Mouse (Mus musculus) activated CD4-positive, CD25-positive, alpha-beta regulatory T cell, adult 9 weeks (primary cell): ENCODE measurements around the gene Boc. TPM values are rescaled to one million over a fixed set of nuclear protein-coding genes. Genes with fewer than 3 reads are reported as not detected.

Experiments used
- polyA plus RNA-seq: library from polyadenylated mRNA; unstranded; fragments of 100-300 nt; shearing (Covaris generic); gene quantifications from one replicate; pipeline ENCODE4 v1.2.1, GENCODE M21; 2017

Boc gene
- 1.3 TPM for polyA plus RNA-seq

DNA sequence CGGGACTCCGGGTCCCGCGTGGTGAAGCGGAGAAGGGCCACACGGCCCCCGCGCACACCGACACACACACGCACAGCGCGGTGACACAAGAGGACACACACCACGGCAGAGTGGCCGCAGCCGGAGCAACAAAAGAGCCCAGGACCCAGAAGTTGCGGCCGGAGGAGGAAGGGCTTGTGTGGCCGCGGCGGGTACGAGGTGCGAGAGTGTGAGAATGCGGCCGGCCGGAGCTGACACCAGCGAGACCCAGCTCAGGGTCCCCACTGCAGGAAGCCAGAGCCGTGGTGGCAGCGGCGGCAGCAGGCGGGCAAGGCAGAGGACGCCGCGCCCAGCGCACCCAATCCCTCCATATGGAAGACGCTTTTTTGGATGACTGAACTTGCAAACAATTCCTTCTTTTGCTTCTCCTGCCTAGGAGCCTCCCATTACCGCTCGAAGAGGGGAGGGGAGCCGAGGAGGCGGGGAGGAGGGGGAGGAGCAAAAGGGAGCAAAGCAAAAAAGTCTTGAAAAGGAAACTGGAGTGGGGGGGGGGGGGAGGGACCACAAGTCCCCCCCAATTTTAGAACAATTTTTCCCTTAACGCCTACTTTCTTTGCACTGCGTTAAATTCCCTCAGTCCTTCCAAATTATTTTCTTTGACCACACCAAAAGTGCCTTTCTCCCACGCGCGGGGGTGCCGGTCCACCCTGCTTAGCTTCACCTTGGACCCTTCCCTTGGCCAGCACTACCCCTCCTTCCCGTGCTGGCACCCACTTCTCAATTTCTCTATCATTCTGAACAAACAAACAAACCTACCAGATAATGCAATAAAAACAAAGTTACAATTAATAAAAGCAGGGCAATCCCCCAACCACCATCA is at the start of gene Boc:
Boc (minus strand) TSS at position 427 of the 859 bp plus-strand sequence.

Other genes with a start within 250 kb of the Boc start
- gene Sidt1, start 225.7 kb downstream of the Boc start, polyA plus RNA-seq = 42.1 TPM
- gene Spice1, start 211.8 kb downstream of the Boc start, polyA plus RNA-seq = 42.4 TPM
- gene Cfap44, start 164.1 kb downstream of the Boc start, polyA plus RNA-seq = not detected
- 10.3 TPM for gene Nepro, start 165.4 kb upstream of the Boc start, polyA plus RNA-seq
- gene Gtpbp8, start 187.5 kb upstream of the Boc start, polyA plus RNA-seq = 43.7 TPM
- gene Cd200r1, start 206.8 kb upstream of the Boc start, polyA plus RNA-seq = 51.9 TPM